Mouse (Mus musculus) neural tube, embryonic 10.5 days (tissue): Measurements from ENCODE around the gene Gm4981.
"Not testable (repeated sequence)": the region's sequence is repeated elsewhere in the genome, so short reads cannot be mapped to it uniquely, and the experiment has no call there.

Source experiments
- DNase-seq: peaks from one replicate; pipeline ENCODE4 v3.0.0-alpha.2; 2017; ENCODE audit warnings: low spot score; ENCODE audit errors: extremely low spot score

The Gm4981 gene

GRCm38 (mm10) chr10:58223161-58223560 lies 13.3 kb downstream of the Gm4981 start:
- not testable (repeated sequence) for DNase-seq

GRCm38 (mm10) chr10:58221571-58221970 lies 14.9 kb downstream of the Gm4981 start:
- DNase-seq: not testable (repeated sequence)

- no peak for DNase-seq
Measured at GRCm38 (mm10) chr10:58220726-58221125, 15.8 kb downstream of the Gm4981 start.

- DNase-seq: no peak
Measured at GRCm38 (mm10) chr10:58217366-58217765, 19.1 kb downstream of the Gm4981 start.

GRCm38 (mm10) chr10:58215353-58215752 lies 21.1 kb downstream of the Gm4981 start:
- DNase-seq: no peak

- no peak for DNase-seq
Measured at GRCm38 (mm10) chr10:58214934-58215333, 21.6 kb downstream of the Gm4981 start.

- DNase-seq: no peak
Measured at GRCm38 (mm10) chr10:58214497-58214896, 22.0 kb downstream of the Gm4981 start.

GRCm38 (mm10) chr10:58212230-58212629 lies 24.3 kb downstream of the Gm4981 start:
- no peak for DNase-seq

- no peak for DNase-seq
Measured at GRCm38 (mm10) chr10:58211213-58211612, 25.3 kb downstream of the Gm4981 start.

- DNase-seq: no peak
Measured at GRCm38 (mm10) chr10:58210514-58210913, 26.0 kb downstream of the Gm4981 start.

GRCm38 (mm10) chr10:58209710-58210467 lies 26.6 kb downstream of the Gm4981 start:
- DNase-seq: no peak

GRCm38 (mm10) chr10:58206639-58207404 lies 29.7 kb downstream of the Gm4981 start:
- DNase-seq: no peak

- DNase-seq: no peak
Measured at GRCm38 (mm10) chr10:58205986-58206385, 30.5 kb downstream of the Gm4981 start.
